Mouse (Mus musculus): ENCODE measurements at regions not wholly inside any gene's neighbourhood (a gene's known extent, or its start where the extent isn't known, plus 50 kb on each side); places are given as distances from the start of the nearest gene placed in this dataset.

GRCm38 (mm10) chr19:60408436-60408835 is 59.7 kb downstream of the Prlhr start:
- no peak for ATAC-seq (replicated peaks; ENCODE audit: low FRiP score, poor library complexity, severe bottlenecking)

GRCm38 (mm10) chr19:60399425-60399824 is 68.7 kb downstream of the Prlhr start:
- no peak for ATAC-seq (replicated peaks; ENCODE audit: low FRiP score, poor library complexity, severe bottlenecking)

- ATAC-seq (replicated peaks; ENCODE audit: low FRiP score, poor library complexity, severe bottlenecking), result no peak
Measured at GRCm38 (mm10) chr19:60397666-60398065, 70.4 kb downstream of the Prlhr start.

GRCm38 (mm10) chr19:60396604-60397003 is 71.5 kb downstream of the Prlhr start:
- no peak for ATAC-seq (replicated peaks; ENCODE audit: low FRiP score, poor library complexity, severe bottlenecking)

GRCm38 (mm10) chr19:60386563-60387241 is 81.4 kb downstream of the Prlhr start:
- ATAC-seq (replicated peaks; ENCODE audit: low FRiP score, poor library complexity, severe bottlenecking), result 0 out of 2 replicates have a peak, but pooled peaks have one; percentile 42

GRCm38 (mm10) chr19:60384721-60385120 is 83.4 kb downstream of the Prlhr start:
- ATAC-seq (replicated peaks; ENCODE audit: low FRiP score, poor library complexity, severe bottlenecking), result no peak

GRCm38 (mm10) chr19:60382661-60383060 is 85.4 kb downstream of the Prlhr start:
- ATAC-seq (replicated peaks; ENCODE audit: low FRiP score, poor library complexity, severe bottlenecking), result no peak

- no peak for ATAC-seq (replicated peaks; ENCODE audit: low FRiP score, poor library complexity, severe bottlenecking)
Measured at GRCm38 (mm10) chr19:60379030-60379605, 89.0 kb downstream of the Prlhr start.

- no peak for ATAC-seq (replicated peaks; ENCODE audit: low FRiP score, poor library complexity, severe bottlenecking)
Measured at GRCm38 (mm10) chr19:60363988-60364599, 104.0 kb downstream of the Prlhr start.

GRCm38 (mm10) chr19:60344911-60345310 is 118.4 kb upstream of the Fam204a start:
- ATAC-seq (replicated peaks; ENCODE audit: low FRiP score, poor library complexity, severe bottlenecking), result no peak

- ATAC-seq (replicated peaks; ENCODE audit: low FRiP score, poor library complexity, severe bottlenecking), result peak; percentile 52; the same call in 1 of the 2 replicates
Measured at GRCm38 (mm10) chr19:60341485-60341884, 115.0 kb upstream of the Fam204a start.

GRCm38 (mm10) chr19:60340234-60340633 is 113.7 kb upstream of the Fam204a start:
- no peak for ATAC-seq (replicated peaks; ENCODE audit: low FRiP score, poor library complexity, severe bottlenecking)

- no peak for ATAC-seq (replicated peaks; ENCODE audit: low FRiP score, poor library complexity, severe bottlenecking)
Measured at GRCm38 (mm10) chr19:60334521-60334920, 108.0 kb upstream of the Fam204a start.

- no peak for ATAC-seq (replicated peaks; ENCODE audit: low FRiP score, poor library complexity, severe bottlenecking)
Measured at GRCm38 (mm10) chr19:60328295-60328694, 101.8 kb upstream of the Fam204a start.

- no peak for ATAC-seq (replicated peaks; ENCODE audit: low FRiP score, poor library complexity, severe bottlenecking)
Measured at GRCm38 (mm10) chr19:60325612-60326011, 99.1 kb upstream of the Fam204a start.

GRCm38 (mm10) chr19:60325112-60325511 is 98.6 kb upstream of the Fam204a start:
- ATAC-seq (replicated peaks; ENCODE audit: low FRiP score, poor library complexity, severe bottlenecking), result no peak

- ATAC-seq (replicated peaks; ENCODE audit: low FRiP score, poor library complexity, severe bottlenecking), result peak; percentile 49; the same call in 1 of the 2 replicates
Measured at GRCm38 (mm10) chr19:60310591-60310990, 84.1 kb upstream of the Fam204a start.

- no peak for ATAC-seq (replicated peaks; ENCODE audit: low FRiP score, poor library complexity, severe bottlenecking)
Measured at GRCm38 (mm10) chr19:60302371-60302770, 75.9 kb upstream of the Fam204a start.

GRCm38 (mm10) chr19:60300891-60301290 is 74.4 kb upstream of the Fam204a start:
- ATAC-seq (replicated peaks; ENCODE audit: low FRiP score, poor library complexity, severe bottlenecking), result no peak

GRCm38 (mm10) chr19:60290244-60290643 is 63.7 kb upstream of the Fam204a start:
- ATAC-seq (replicated peaks; ENCODE audit: low FRiP score, poor library complexity, severe bottlenecking), result no peak

- ATAC-seq (replicated peaks; ENCODE audit: low FRiP score, poor library complexity, severe bottlenecking), result no peak
Measured at GRCm38 (mm10) chr19:60286810-60287396, 60.4 kb upstream of the Fam204a start.
